Mouse (Mus musculus) B cell, adult (primary cell): ENCODE data around the gene Prl3c1. TPM values are rescaled to one million over a fixed set of nuclear protein-coding genes. Genes with fewer than 3 reads are reported as not detected.

Source experiments
- total RNA-seq: library from RNA; stranded (reverse); gene quantifications from 4 replicates; pipeline ENCODE4 v1.2.4, GENCODE M21; 2023; ENCODE audit not compliant: inconsistent age

Gene Prl3c1
- total RNA-seq: not detected in 4 replicates

GRCm38 (mm10) chr13:27196359-27196758 is at the start of gene Prl3c1:
Prl3c1 (plus strand) TSS chr13:27196659.

GRCm38 (mm10) chr13:27156490-27156889 is 40.0 kb upstream of the Prl3c1 start, which contains the start of gene Prl3d3:
Prl3d3 (plus strand) TSS chr13:27156790.

GRCm38 (mm10) chr13:27241547-27241946 is 45.1 kb downstream of the Prl3c1 start, which contains the start of gene Prl3b1:
Prl3b1 (plus strand) TSS chr13:27241847.

Other genes with a start within 250 kb of the Prl3c1 start
- gene Prl, start 139.1 kb upstream of the Prl3c1 start, total RNA-seq: not detected in 4 replicates
- not detected in 4 replicates for gene Prl3d1, start 102.5 kb upstream of the Prl3c1 start, total RNA-seq
- not detected in 4 replicates for gene Prl3d2, start 75.0 kb upstream of the Prl3c1 start, total RNA-seq
- not detected in 4 replicates for gene Prl3d3, start 39.9 kb upstream of the Prl3c1 start, total RNA-seq
- gene Prl3b1, start 45.2 kb downstream of the Prl3c1 start, total RNA-seq: not detected in 4 replicates
- not detected in 4 replicates for gene Prl3a1, start 62.8 kb downstream of the Prl3c1 start, total RNA-seq
- gene Prl6a1, start 116.0 kb downstream of the Prl3c1 start, total RNA-seq: not detected in 4 replicates
- gene Prl8a2, start 149.0 kb downstream of the Prl3c1 start, total RNA-seq: not detected in 4 replicates
- gene Prl2b1, start 194.2 kb downstream of the Prl3c1 start, total RNA-seq: not detected in 4 replicates
- not detected in 4 replicates for gene Prl8a6, start 242.0 kb downstream of the Prl3c1 start, total RNA-seq